Mouse (Mus musculus) induced T-regulatory cell, adult 2 months (primary cell): ENCODE measurements at regions not wholly inside any gene's neighbourhood (a gene's known extent, or its start where the extent isn't known, plus 50 kb on each side); places are given as distances from the start of the nearest gene placed in this dataset.

Experiments
- DNase-seq: peaks from one replicate; pipeline ENCODE4 v3.0.0-alpha.2; 2012; ENCODE audit warnings: low read depth

DNA sequence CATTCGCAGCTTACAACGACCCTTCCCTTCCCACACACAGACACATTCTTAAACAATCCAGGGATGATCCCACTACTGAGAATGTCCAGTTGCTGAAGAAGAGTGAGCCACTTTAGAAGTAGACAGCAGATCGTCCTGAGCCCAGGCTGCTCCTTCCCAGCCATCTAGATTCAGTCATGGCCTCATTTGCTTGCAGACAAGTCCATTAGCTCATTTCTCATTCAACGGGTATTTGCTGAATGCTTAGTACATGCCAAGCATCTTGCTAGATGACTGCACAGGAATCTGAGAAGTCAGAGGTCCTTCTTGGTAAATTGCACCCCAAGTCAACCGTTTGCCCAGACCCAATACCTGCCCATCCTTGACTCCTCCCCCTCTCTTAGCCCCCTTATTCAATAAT, 57.8 kb downstream of the Ier5 start:
- no peak for DNase-seq

DNA sequence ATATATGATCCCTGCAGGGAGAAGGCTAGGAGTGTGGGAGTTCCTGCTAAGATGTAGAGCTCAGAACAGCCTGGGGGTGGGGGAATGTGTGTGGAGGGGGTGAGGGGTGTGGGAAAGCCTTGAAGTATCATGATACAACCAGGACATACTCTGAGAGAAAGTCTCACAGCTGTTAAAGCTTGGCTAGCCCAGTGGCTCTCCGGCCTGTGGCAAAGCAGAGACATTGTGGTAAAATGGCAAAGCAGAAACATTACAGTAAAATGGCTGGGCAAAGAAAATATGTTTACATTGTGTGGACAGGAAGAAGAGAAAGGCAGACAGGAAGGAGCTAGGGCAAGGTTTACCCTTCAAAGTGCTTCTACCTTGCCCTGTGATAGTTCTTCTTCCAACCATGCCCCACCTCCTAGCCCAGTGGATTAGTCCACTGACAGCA, 58.5 kb downstream of the Ier5 start:
- DNase-seq = peak; percentile 63

DNA sequence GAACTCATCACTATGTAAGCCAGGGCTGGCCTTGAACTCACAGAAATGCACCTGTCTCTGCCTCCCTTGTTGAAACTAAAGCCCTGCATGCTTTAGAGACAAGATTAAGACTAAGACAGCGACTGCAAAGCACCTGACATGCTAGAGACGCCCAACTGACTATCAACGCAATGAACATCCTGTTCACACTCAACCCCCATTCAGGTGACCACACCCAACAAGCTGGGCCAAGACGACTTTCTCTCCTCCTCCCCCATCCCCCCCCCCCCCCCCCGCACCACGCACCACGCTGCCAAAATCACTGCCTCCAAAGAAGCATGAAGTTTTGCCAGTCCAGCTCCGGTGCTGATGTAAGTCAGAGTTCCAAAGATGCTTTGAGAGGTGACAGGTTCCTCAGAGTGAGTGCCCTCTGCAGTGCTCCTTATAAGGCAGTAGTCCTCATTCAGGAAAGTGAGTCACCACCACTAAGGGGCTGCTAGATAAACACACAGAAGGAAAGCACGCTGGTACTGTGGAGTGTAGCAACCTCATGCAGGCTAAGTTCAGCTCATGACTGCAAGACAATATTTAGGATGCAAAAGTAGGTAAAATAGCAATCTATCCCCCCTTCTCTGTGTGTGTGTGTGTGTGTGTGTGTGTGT, 59.2 kb downstream of the Ier5 start:
- DNase-seq = peak; percentile 85

DNA sequence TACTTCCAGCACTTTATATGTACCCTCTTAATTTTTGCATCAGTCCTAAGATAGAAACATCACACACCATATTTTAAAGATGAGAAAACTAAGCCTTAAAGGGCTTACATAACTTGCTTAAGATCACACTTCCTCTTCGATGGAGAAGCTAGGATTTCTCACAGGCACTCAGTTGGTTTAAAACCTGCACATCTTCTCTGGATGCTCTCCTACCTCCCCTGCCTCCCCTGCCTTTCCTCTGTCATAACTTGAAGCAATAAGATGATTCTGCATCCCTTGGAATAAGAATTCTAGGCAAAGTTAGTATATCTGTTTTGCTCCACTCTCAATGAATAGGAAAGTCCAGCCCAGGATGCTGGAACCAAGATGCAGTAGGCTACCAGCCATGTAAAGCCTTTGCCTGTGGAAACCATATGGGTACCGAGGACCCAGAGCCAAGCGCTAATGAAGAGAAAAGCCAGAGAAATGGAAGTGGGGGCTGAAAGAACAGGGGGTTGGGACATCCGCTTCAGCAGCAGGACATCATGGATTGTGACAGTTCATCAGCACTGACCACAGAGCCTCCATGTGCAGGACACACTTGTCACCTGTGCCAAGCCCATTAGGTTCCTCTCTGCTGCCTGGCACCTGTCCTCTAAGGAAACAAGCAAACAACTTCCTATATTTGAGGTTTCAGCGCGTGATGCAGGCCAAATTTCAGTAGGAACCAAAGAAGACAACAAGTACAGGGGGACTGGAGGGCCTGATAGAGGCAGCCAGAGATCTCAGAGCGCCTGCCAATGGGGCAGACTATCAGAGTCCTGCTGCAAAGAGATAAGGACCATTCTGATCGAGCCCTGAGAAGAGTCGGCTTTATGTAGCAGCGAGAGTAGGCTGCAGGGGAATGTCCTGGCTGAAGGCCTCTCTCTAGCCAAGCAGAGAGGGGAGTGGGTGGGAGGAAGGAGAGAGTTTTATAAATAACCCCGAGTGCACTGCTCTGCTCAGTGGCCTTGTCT, 60.5 kb downstream of the Ier5 start:
- DNase-seq = peak; percentile 39

DNA sequence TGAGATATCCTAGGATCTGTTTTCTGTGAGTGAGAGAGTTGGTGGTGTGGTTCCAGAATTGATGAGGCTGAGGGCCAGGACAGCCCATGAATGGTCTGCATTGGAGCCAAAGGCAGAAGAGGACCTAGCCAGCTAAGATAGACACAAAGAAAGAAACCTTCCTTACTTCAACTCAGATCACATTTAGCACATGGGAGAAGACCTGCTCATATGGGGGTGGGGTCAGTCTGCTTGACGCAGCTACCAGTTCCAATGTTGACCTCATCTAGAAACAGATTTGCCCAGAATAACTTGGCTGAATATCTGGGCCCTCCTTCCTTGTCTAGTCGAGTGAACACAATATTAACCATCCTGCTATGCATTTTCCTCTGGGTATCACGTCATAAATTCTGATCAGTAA, 62.0 kb downstream of the Ier5 start:
- DNase-seq = no peak

DNA sequence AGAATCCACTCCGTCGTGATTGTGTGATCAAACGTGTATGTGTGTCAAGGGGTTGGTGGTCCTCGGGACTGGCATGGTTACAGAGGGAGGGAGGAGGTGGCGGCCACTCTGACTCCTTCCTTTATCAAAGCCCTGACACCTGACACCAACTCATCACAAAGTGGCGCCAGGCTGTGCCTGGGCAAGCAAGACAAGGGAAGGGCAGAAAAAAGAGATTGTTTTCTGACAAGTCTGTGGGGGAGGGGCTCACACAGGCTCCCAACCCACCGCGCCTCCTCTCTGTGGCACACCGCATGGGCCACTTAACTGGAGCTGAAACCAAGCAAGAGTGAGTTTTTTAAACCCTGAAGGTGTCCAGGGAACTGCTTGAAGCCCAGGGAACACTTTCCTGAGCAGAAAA, 68.5 kb downstream of the Ier5 start:
- peak; percentile 37 for DNase-seq

DNA sequence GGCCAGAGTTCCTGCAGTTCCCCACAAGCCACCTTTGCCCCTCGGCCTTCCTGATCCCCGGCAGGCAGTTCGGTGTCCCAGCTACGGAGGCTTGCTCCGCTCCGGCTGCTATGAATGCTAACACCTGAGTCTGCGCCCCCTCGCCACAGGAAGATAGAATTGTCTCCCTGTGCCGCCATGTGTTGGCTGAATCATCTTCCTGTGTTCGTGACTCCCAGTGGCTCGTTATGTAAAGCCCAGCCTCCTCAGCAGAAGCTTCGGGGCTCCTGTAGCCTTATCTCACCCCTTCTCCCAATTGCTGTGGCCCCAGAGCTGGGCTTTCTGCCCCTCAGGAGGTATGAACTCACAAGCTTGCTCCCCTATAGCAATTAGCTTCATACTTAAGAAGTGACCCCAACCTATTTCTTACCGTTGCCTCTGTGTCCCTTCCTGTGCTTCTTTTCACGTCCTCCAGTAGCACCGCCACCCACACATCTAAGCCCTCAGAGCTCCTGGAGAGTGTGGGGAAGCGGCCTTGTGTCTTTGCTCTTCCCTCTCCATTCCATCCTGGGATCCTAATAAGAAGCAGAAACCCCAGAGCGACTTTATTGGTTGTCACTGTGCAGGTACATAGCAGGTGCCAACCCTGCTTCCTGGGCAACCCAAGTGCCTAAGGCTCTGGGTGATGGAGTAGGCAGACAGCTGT, 70.1 kb downstream of the Ier5 start:
- peak; percentile 72 for DNase-seq

DNA sequence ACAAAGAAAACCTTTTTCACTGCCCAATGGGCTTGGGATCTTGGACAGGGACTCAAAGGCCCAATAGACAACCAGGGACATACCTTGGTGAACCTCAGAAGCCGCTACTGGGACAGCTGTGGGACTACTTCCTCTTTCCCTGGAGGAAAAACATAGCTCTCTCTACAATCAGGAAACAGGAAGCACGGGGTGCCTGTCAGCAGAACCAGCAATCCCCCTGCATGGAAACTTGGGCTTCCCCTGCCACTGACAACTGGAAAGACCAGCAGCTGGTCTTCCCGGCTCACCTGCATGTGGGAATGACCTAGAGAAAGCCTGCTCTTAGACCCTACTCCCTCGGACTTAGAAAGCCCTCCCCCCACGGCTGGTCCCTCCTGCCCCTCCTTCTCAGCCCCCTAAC, 70.7 kb downstream of the Ier5 start:
- DNase-seq = no peak

DNA sequence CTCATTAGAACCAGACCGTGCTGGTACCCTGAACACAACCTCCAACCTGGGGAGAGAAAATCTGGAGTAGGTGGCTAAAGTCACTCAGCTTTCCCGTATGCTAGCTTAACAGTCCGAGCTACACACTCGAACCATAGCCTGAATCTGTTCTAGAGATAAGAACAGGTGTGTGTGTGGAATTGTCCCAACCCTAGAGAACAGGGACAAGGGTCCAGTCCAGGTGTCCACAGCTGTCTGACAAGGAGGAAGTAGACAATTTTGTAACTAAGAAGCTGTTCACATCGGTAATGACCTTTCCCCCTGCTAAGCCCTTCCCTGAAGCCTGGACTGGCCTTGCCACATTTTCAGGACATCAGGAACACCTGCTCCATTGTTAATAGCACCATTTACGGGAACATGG, 71.3 kb downstream of the Ier5 start:
- DNase-seq = no peak

DNA sequence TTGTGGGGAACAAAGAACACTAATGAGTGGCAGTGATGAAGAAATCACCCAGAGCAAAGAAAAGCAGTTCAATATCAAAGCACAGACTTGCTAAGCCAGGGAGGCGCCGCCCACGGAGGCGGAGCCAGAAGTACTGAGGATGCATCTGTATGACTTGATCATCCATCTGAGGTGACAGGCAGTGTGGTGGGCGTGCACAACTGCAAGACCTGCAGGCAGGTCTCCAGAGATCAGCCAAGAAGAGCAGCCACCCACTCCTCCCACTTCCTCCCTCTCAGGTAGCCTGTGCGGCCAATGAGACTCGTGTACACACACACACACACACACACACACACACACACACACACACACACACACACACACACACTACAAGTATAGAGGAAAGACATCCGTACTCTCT, 71.9 kb downstream of the Ier5 start:
- DNase-seq = peak; percentile 95

DNA sequence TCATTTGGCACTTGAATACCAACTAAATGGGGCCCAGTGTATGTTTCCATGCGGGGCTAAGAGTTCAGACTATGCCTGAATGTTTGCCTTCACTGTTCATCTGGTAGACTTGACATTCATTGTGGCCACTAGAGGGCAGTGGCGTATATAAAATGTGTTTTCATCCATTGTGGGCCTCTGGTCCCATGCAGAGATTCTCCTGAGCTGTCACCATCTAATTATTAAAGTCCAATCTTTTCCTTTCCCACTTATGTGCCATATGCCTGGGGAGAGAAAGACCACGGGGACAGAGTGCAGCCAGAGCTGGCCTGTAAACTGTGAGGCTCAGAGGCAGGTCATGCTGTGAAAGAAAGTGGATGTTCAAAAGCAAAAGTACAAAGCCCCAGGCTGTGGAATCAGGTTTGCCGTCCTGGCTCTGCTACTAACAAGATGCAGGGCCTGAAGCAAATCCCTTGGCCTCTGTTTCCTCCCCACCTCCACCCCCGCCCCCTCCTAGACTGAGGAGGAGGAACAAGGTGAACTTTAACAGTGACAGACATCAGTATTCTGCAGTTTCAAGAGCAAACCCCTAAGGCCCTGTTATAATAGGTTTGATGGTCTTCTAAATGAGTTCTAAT, 73.5 kb downstream of the Ier5 start:
- DNase-seq = peak; percentile 92

DNA sequence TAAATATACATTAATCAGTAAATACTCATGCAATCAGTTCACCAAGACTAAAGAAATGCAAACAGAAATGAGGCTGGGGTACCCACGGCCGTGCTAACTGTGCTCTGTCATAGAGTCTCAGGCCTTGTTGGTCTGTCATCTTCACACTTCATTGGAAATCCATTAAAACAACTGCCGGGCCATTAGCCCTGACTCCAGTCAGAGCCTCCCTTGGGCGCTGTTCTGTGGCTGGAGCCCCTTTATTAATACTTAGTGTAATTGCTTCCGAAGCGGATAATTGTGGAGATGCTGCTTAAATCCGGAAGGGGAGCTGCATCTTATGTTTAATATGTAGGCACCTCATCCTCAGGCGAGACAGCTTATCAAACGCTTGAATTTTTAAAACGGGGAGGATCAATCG, 76.1 kb downstream of the Ier5 start:
- no peak for DNase-seq

DNA sequence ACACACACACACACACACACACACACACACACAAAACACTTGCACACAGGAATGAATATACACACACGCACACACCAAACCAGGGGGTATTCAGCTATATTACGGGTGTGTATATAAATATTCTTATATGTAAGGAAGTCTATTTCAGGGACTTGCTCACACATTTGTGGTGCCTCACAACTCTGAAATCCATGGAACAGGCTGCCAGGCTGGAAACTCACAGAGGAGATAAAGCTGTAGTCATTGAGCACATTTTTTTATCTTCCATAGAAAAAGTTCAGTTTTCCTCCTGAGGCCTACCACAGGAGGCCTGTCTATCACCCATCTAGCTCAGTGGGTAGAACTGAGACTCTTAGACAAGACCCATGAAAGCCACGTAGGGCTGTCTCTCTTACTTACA, 83.8 kb downstream of the Ier5 start:
- no peak for DNase-seq

DNA sequence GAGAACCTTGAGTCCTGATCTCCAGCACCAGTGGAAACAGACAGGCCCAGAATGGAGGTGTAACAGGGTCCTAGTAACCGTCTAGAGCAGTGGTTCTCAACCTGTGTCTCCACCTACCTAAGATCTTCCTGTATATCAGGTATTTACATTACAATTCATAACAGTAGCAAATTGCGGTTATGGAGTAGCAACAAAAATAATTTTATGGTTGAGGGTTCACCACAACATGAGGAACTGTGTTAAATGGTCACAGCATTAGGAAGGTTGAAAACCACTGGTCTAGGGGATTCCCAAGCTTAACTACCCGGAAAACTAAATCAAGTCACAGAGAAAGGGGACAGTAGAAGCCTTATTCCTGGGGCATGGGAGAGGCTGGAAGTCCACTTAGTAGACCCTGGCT, 84.5 kb downstream of the Ier5 start:
- DNase-seq = no peak

DNA sequence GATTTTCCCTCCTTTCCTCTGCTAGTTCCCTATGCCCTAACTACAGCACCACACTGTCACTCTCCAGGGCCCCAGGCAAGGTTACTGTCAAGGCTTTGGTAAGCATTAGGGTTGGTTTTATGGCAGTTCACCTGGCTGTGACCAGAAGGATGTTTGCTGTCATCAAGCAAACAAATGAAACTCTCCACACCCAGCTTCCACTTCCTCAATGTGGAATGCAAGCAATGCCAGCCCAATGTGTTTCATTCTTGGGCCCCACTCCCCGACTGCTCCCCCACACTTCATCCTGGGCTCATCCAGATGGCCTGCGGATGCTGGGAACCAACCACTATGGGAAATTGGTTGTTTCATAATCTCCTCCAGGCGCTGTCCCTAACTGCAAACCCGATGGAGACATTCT, 85.7 kb downstream of the Ier5 start:
- DNase-seq = no peak

DNA sequence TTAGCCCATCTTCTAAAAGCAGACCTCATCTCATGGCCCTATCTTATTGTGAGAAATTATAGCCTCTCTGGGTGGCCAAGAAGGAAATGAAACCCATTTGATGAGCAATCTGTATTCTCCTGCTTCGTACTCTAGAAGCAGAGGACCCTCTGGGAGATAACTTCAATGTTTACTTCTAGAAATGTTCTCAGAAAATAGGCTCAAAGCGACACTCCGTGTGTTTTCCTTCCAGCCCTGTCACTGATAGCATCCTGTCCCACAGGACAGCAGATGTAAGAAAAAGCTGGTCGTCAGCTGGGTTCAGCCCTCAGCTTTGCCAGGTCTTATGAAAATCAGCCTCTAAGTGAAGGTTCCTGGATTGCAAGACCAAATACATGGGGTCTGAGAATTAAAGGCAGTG, 86.1 kb downstream of the Ier5 start:
- DNase-seq = no peak

DNA sequence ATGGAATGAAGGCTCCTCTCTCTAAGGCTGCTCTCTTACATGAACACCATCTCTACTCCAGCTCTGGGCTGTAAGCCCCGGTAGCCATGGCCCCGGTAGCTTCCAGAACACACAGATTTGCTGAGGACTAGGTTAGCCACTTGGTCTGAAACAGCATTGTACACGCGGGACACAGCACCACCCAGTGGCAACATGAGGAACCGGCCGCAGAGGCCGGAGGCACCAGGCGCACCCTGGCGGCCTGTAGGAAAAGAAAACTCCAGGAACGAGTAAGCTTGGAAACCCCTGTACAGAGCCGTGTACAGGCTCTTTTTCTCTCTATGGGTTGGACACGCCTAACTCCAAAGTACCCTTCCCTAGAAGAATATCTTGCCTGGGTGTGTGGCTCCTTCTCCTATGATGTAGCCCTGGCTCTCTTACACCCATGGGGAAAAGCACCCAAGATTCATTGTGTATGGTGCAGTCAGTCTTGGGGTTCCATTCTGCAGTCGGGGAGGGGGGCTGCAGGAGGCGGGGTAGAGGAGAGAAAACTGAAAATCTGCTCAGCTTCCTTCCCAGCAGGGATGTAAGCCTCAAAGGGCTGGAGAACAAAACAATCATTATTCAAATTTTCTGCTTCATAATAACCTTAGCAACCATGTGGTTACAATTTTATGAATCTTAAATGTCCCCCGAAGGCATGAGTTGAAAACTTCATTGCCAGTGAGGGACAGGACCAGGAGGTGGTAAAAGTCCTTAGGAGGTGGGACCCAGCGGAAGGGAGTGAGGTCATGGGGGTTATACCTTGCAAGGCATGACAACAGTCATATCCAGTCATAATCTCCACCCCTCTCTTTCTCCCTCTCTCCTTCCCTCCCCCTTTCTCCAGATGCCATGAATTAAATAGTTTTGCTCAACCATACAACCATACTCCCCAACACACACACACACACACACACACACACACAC, 92.6 kb downstream of the Ier5 start:
- DNase-seq = peak; percentile 88

DNA sequence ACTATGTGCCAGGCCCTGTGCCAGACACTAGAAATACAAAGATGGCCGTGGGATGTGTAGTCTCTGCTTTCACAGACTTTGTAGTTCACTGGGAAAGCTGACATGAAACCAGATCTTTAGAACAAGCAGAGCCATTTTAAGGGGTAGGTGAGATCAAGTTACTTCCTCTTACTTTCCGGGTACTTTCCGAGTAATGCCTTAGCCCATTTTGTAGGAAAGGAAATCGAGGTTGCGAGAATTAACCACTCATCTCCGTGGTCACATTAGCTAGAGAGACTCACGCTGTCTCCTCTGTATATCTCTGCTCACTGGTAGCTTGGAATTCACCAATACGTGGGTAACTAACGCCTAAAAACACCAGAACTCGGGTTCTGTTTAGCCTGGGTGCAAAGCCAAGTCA, 93.3 kb downstream of the Ier5 start:
- DNase-seq = no peak

DNA sequence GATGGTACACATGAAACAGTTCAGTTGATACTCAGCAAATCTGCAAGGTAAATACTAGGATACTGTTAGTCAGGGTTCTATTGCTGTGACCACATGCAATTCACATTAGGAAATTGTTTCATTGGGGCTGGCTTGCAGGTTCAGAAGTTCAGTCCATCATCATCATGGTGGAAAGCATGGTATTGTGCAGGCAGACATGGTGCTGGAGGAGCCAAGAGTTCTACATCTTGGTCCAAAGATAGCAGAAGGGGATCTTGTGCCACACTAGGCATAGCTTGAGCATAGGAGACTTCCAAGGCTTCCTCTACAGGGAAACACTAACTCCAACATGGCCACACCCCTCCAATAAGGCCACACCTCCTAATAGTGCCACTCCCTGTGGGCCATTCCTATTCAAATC, 99.1 kb downstream of the Ier5 start:
- no peak for DNase-seq

DNA sequence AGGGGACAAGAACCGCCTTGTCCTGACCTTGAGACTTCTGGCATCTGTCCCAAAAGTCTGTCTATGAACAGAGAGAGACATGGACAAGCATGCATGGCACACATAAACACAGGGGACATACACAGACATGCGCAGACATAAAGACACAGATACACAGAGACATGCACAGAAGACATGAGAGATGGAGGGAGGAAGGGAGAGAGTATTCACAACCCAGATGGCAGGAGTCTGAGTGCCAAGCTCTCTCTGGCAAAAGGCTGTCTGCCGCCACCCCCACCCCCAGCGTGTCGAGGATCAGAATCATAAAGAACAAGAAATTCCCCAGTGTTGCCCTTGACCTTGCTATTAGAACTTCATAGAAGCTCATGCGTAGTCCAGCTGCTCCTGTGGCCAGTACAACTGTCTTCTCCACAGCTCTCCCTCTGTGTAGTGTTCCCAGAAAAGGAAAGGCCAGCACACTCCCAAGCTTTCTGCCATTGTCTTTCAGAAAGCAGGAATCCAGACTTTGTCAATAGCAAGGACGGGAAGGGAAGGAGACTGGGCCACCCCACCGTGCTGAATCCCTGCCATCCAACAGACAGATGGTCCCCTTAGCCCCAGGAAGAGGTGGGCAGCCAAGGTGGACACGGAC, 99.8 kb downstream of the Ier5 start:
- DNase-seq = no peak
